Mouse (Mus musculus) hindbrain, embryonic 16.5 days (tissue): Measurements from ENCODE around the gene Fars2. TPM values are rescaled to one million over a fixed set of nuclear protein-coding genes. Genes with fewer than 3 reads are reported as not detected.

Experiments used
- ATAC-seq: fragments of 200-750 bp; cut with Nextera tagmentation; 2 replicates; pipeline ENCODE4 v1.8.0; 2017; ENCODE audit warnings: moderate TSS enrichment, moderate library complexity
- H3K27ac ChIP-seq: fragments of 300-500 bp; sonication (generic); 2 replicates; pipeline ENCODE4 v1.5.1; 2014; ENCODE audit warnings: low read depth, mild to moderate bottlenecking, control low read depth, low read length, moderate library complexity
- H3K27me3 ChIP-seq: fragments of 300-500 bp; sonication (generic); replicated peaks from 2 replicates; pipeline ENCODE4 v1.6.1; 2014; ENCODE audit warnings: low read length; ENCODE audit not compliant: control insufficient read depth, insufficient read depth
- H3K36me3 ChIP-seq: fragments of 300-500 bp; sonication (generic); 2 replicates; pipeline ENCODE4 v1.6.1; 2014; ENCODE audit warnings: mild to moderate bottlenecking, low read length, moderate library complexity, mixed read lengths; ENCODE audit not compliant: control insufficient read depth, insufficient read depth
- H3K4me1 ChIP-seq: fragments of 300-500 bp; sonication (generic); 2 replicates; pipeline ENCODE4 v1.6.1; 2014; ENCODE audit warnings: low read depth, low read length; ENCODE audit not compliant: control insufficient read depth, insufficient read depth
- H3K4me2 ChIP-seq: fragments of 300-500 bp; sonication (generic); 2 replicates; pipeline ENCODE4 v1.6.1; 2014; ENCODE audit warnings: mild to moderate bottlenecking, low read length, control low read depth, moderate library complexity
- H3K4me3 ChIP-seq: fragments of 300-500 bp; sonication (generic); 2 replicates; pipeline ENCODE4 v1.5.1; 2014; ENCODE audit warnings: mild to moderate bottlenecking, low read length, control low read depth, moderate library complexity
- H3K9ac ChIP-seq: fragments of 300-500 bp; sonication (generic); 2 replicates; pipeline ENCODE4 v1.6.1; 2014; ENCODE audit warnings: low read depth, mild to moderate bottlenecking, control low read depth, low read length, moderate library complexity
- H3K9me3 ChIP-seq: fragments of 300-500 bp; sonication (generic); 2 replicates; pipeline ENCODE4 v1.6.1; 2014; ENCODE audit warnings: mild to moderate bottlenecking, low read length, moderate library complexity; ENCODE audit not compliant: control insufficient read depth
- WGBS: fragments of 180-500 bp; shearing (Covaris S2); extraction: QIAGEN DNeasy Blood & Tissue Kit; methylation state at CpG from one replicate; pipeline ENCODE4 v1.1.7; 2014; 5-methylcytosine and 5-hydroxymethylcytosine counted together
- polyA plus RNA-seq: library from polyadenylated mRNA; unstranded; fragments of >200 nt; fragmentation: Nextera tagmentation; extraction: Ambion mirVana; gene quantifications from 2 replicates; pipeline ENCODE4 v1.2.1, GENCODE M21; 2015

The Fars2 gene
- polyA plus RNA-seq, 1 experiment from 2014 or later: 29.2 TPM

DNA sequence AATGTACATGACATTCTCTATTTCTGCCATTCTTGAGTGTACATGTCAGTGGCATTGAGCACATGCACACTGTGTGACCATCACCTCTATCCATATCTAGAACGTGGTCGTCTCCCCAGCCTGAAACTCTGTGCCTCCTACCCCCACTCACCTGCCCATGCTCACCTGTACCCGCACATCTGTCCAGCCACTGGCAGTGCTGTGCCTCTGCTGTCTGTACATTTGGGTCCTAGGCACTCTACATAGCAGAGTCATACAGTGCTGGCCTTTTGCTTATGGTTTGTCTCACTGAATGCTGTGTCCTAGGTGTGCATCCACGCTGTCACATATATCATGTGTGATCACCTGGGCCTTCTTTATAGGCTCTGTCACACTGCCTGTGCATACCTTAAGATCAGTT, 410.5 kb downstream of the Fars2 start:
- no peak overlapping the region for H3K27ac ChIP-seq
- ATAC-seq: no peak
- H3K9me3 ChIP-seq: no peaks in the 10 kb centered on the region
- no peak overlapping the region for H3K4me3 ChIP-seq
- WGBS: 97% methylated on average over 4 of the region's 4 CpGs
- H3K36me3 ChIP-seq: no peaks in the 10 kb centered on the region
- no peaks in the 10 kb centered on the region for H3K4me1 ChIP-seq
- no peak overlapping the region for H3K9ac ChIP-seq
- H3K27me3 ChIP-seq: no peaks in the 10 kb centered on the region
- no peak overlapping the region for H3K4me2 ChIP-seq

DNA sequence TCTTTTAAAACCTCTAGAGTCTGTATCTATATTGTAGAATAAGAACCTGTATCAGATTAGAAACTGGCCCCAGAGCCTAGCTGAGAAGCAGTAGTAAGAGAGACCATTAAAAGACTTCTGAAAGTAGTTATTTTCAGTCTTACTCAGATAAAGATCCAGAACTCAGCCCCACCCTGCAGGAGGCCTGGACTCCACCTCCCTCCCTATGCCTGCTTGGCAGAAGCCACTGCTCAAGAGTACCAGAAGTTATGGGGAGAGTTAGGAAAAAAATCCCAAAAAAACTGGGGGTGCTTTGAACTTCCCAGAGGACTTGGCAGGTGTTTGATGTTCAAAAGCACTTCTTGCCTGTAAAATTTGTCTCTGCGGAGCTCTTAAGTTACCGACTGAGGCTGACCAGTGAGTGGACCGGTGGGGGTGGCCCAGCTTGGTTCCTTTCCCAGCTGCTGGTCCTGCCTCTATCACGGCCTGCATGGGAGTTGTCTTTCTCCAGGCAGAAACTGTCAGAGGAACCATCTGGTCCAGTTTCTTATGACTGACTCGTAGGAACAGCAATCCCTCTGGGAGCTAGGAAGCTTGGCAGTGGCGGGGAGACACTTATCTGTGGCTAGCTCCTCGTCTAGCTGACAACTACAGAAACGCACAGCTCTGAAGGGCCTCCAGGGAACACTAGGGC, 411.1 kb downstream of the Fars2 start:
- Histone ChIP-seq H3K9ac (no peak overlapping the region), H3K27me3 (no peaks in the 10 kb centered on the region), H3K4me1 (no peaks in the 10 kb centered on the region; the same call in 1 of the 2 replicates), H3K4me3 (no peak overlapping the region), H3K9me3 (no peaks in the 10 kb centered on the region), H3K4me2 (no peak overlapping the region), H3K36me3 (no peaks in the 10 kb centered on the region), H3K27ac (no peak overlapping the region)
- ATAC-seq: no peak
- 55% methylated on average over 8 of the region's 8 CpGs for WGBS

DNA sequence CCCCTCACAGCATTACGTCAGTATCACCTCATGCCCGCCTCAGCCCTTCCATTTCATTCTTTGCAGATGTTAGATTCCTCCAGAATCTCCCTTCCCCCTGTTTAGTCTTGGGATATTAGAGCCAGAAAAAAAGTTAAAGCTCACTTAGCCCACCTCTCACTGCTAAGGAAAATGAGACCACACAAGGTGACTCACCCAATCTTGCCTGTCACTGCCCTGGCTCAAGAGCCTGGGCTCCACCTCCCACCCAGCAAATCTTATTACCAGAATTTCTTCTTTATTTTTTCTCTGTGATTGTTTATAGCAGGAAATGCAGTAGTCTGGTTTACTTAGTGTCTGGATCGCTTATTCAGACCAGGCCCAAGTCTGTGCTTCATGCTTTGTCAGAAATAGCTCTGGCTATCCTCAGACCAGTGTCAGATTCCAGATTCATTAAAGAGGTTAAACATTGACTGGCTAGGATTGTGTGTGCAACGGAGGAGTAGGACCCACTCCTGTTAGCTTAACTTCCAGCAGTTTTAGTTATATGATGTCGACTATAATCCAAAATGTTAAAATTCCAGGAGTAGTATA, 412.3 kb downstream of the Fars2 start:
- H3K4me1 ChIP-seq: no peaks in the 10 kb centered on the region; the same call in 1 of the 2 replicates
- H3K27me3 ChIP-seq: no peaks in the 10 kb centered on the region
- no peak overlapping the region for H3K9ac ChIP-seq
- no peak for ATAC-seq
- no peak overlapping the region for H3K4me2 ChIP-seq
- 83% methylated on average over 5 of the region's 5 CpGs for WGBS
- H3K27ac ChIP-seq: no peak overlapping the region
- no peak overlapping the region for H3K4me3 ChIP-seq
- no peaks in the 10 kb centered on the region for H3K9me3 ChIP-seq
- H3K36me3 ChIP-seq: no peaks in the 10 kb centered on the region

DNA sequence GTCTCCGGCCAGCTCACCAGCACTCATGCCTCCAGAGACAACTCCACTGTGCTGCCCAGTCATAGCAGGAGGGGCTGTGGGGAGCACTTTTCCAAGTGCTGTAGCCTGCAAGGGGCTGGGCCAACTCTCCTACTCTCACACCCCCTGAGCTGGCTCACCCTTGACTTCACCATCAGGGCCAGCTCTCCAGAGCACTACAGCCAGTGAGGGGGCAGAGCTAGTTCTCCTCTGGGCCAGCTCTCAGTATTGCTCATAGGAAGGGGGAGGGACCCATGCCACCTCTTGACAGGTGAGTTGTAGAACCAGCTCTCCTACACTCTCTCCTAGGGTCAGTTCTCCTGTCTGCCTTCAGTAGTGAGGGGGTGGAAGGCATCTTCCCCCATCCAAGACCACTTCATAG, 413.6 kb downstream of the Fars2 start:
- 85% methylated on average over 1 of the region's 1 CpGs for WGBS
- Histone ChIP-seq H3K36me3 (no peaks in the 10 kb centered on the region), H3K27me3 (no peaks in the 10 kb centered on the region), H3K4me1 (no peaks in the 10 kb centered on the region; the same call in 1 of the 2 replicates), H3K4me2 (no peak overlapping the region), H3K27ac (no peak overlapping the region), H3K9me3 (no peaks in the 10 kb centered on the region), H3K9ac (no peak overlapping the region), H3K4me3 (no peak overlapping the region)
- no peak for ATAC-seq

DNA sequence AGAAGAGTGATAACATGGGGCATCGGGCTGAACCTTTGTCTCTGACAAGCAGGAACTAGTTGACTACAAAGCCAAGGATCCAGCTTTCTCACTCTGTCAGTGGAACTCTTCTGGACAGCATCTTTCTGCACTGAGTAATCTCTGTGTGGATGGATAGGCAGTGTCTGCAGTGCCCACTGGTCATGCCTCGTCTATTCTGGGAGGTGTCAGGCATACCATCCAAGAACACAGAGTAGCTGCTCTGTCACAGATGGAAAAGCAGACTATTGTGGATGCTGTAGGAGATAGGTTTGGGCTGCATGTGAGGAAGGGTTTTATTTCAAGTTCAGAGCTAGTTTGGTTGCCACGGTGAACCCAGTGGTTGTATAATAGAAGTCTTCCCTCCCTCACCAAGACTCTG, 414.7 kb downstream of the Fars2 start:
- Histone ChIP-seq H3K36me3 (no peaks in the 10 kb centered on the region), H3K9ac (no peak overlapping the region), H3K27ac (no peak overlapping the region), H3K4me3 (no peak overlapping the region), H3K27me3 (no peaks in the 10 kb centered on the region), H3K4me1 (no peaks in the 10 kb centered on the region; the same call in 1 of the 2 replicates), H3K9me3 (no peaks in the 10 kb centered on the region), H3K4me2 (no peak overlapping the region)
- no peak for ATAC-seq
- WGBS: 59% methylated on average over 3 of the region's 3 CpGs

DNA sequence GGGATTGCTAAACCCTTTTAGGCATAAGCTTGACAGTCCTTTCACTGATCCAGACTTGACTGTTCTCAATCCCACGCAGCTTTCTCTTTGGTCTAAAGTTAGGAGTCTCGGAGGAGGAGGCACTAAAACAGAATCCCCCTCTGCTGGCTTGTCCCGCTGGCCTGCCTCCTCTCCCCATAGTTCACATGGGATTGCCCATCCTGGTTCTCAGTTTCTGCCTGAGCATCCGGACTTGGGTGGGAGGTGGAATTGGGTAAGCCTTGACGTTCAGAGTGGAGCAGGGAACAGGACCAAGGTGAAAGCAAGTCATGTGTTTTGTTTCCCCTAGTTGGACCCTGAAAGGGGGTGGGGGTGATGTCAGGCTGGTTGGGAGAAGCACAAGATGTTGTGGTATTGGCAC, 415.9 kb downstream of the Fars2 start:
- H3K4me2 ChIP-seq: no peak overlapping the region
- H3K9ac ChIP-seq: no peak overlapping the region
- no peak for ATAC-seq
- H3K4me3 ChIP-seq: no peak overlapping the region
- H3K27ac ChIP-seq: no peak overlapping the region
- no peaks in the 10 kb centered on the region; the same call in 1 of the 2 replicates for H3K4me1 ChIP-seq
- 91% methylated on average over 5 of the region's 5 CpGs for WGBS
- no peaks in the 10 kb centered on the region for H3K36me3 ChIP-seq
- H3K27me3 ChIP-seq: no peaks in the 10 kb centered on the region
- no peaks in the 10 kb centered on the region for H3K9me3 ChIP-seq

DNA sequence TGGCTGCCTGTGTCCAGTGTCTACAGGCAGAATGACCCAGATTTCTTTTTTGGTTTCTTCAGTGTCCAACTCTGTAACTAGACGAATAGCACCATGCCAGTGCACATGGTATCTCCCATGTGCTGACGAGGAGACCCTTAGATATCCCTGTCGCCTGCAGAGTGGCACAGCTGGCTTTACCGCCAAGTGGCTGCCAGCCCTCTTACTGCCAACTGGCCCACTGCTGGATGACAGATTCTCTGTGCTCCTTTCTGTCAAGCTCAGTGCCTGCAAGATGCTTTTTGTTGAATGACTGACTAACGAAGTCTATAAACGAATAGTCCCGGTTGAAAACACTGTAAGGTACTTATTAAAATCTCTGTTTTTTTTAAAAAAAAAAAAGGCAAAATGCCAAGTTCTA, 416.3 kb downstream of the Fars2 start:
- Histone ChIP-seq H3K9ac (no peak overlapping the region), H3K4me3 (no peak overlapping the region), H3K27me3 (no peaks in the 10 kb centered on the region), H3K27ac (no peak overlapping the region; the same call in 1 of the 2 replicates), H3K4me2 (no peak overlapping the region), H3K9me3 (no peaks in the 10 kb centered on the region), H3K4me1 (no peaks in the 10 kb centered on the region; the same call in 1 of the 2 replicates), H3K36me3 (no peaks in the 10 kb centered on the region)
- WGBS: 46% methylated on average over 7 of the region's 7 CpGs
- no peak for ATAC-seq

DNA sequence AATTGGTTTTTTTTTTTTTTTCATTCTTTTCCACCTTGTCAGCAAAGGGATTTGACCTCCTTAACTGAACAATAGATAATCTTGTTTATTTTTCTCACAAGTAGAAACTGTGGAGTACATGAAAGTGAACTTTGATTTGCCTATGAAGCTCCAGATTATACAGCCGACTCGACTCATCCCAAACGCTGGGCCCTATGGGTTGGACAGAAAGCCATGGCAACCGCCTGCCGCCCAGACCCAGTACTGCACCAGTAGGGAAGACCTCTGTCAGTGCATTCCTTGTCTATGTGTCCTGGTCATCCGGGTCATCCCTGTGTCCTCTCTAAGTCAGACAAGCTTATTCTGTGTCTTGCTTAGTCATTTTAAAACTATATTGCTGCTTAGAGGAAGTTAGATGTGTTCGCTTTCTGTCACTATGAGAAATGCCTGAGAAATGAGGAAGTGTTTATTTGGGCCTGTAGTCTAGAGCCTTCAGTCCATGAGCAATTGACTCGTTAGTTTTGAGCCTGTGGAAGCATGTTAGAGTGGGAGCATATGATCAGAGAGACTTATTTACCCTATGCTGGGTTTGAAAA, 416.8 kb downstream of the Fars2 start:
- no peak for ATAC-seq
- Histone ChIP-seq H3K27ac (no peak overlapping the region), H3K9ac (no peak overlapping the region), H3K36me3 (no peaks in the 10 kb centered on the region), H3K9me3 (no peaks in the 10 kb centered on the region), H3K4me3 (no peak overlapping the region), H3K27me3 (no peaks in the 10 kb centered on the region), H3K4me1 (no peaks in the 10 kb centered on the region; the same call in 1 of the 2 replicates), H3K4me2 (no peak overlapping the region)
- WGBS: 84% methylated on average over 8 of the region's 8 CpGs

DNA sequence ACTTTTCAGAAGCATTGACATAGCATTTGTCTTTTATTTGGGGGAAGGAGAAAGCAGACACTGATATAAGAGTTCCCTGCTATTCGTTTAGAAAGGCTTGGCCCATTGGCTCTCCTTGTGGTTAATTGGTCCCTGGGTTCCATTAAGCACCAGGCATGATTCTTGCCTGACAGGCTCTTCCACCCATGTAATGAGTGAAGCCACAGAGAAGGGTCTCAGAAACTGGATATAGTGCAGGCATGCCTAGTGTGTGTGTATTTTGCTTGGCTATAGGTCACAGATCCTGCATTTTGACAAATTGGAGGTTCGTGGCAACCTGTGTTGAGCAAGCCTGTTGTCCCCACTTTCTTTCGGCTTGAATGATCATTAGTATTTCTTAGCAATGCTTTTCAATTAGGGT, 420.4 kb downstream of the Fars2 start:
- H3K9me3 ChIP-seq: no peaks in the 10 kb centered on the region
- WGBS: 60% methylated on average over 3 of the region's 3 CpGs
- no peak overlapping the region for H3K4me3 ChIP-seq
- H3K27me3 ChIP-seq: no peaks in the 10 kb centered on the region
- no peak overlapping the region for H3K27ac ChIP-seq
- H3K4me2 ChIP-seq: no peak overlapping the region
- no peaks in the 10 kb centered on the region for H3K36me3 ChIP-seq
- no peaks in the 10 kb centered on the region; the same call in 1 of the 2 replicates for H3K4me1 ChIP-seq
- no peak overlapping the region for H3K9ac ChIP-seq
- no peak for ATAC-seq
